Mouse (Mus musculus) kidney, postnatal 10 days (tissue): ENCODE data around the gene Lrp10.

Source experiments
- DNase-seq: peaks from one replicate; pipeline ENCODE4 v3.0.0; 2021; ENCODE audit warnings: mixed read lengths

Gene Lrp10

GRCm38 (mm10) chr14:54475941-54476844, 12.3 kb downstream of the Lrp10 start, which contains the start of gene Rem2:
Gene Rem2 (plus strand): TSS chr14:54476100.
- DNase-seq = peak; percentile 69

- no peak for DNase-seq
Measured at GRCm38 (mm10) chr14:54477172-54477909, 13.4 kb downstream of the Lrp10 start.

GRCm38 (mm10) chr14:54479451-54479920, 15.5 kb downstream of the Lrp10 start:
- peak; percentile 73 for DNase-seq

- DNase-seq = no peak
Measured at GRCm38 (mm10) chr14:54480673-54481072, 16.7 kb downstream of the Lrp10 start.

- DNase-seq = no peak
Measured at GRCm38 (mm10) chr14:54481402-54481801, 17.5 kb downstream of the Lrp10 start.

GRCm38 (mm10) chr14:54482498-54482897, 18.6 kb downstream of the Lrp10 start:
- DNase-seq = peak; percentile 55

GRCm38 (mm10) chr14:54485899-54486298, 22.0 kb downstream of the Lrp10 start:
- no peak for DNase-seq

GRCm38 (mm10) chr14:54487732-54488131, 23.8 kb downstream of the Lrp10 start:
- no peak for DNase-seq

GRCm38 (mm10) chr14:54488350-54488749, 24.4 kb downstream of the Lrp10 start:
- no peak for DNase-seq

GRCm38 (mm10) chr14:54492345-54493131, 28.6 kb downstream of the Lrp10 start:
- DNase-seq = no peak

- no peak for DNase-seq
Measured at GRCm38 (mm10) chr14:54493236-54493635, 29.3 kb downstream of the Lrp10 start.

GRCm38 (mm10) chr14:54494234-54494633, 30.3 kb downstream of the Lrp10 start:
- peak; percentile 81 for DNase-seq

GRCm38 (mm10) chr14:54496706-54497105, 32.8 kb downstream of the Lrp10 start:
- no peak for DNase-seq

- DNase-seq = no peak
Measured at GRCm38 (mm10) chr14:54499330-54499729, 35.4 kb downstream of the Lrp10 start.

- no peak for DNase-seq
Measured at GRCm38 (mm10) chr14:54501365-54501764, 37.4 kb downstream of the Lrp10 start.

- DNase-seq = no peak
Measured at GRCm38 (mm10) chr14:54503092-54503491, 39.2 kb downstream of the Lrp10 start.

- no peak for DNase-seq
Measured at GRCm38 (mm10) chr14:54509774-54510173, 45.8 kb downstream of the Lrp10 start.

GRCm38 (mm10) chr14:54516710-54517310, 52.9 kb downstream of the Lrp10 start:
- DNase-seq = no peak
